Mouse (Mus musculus) left cerebral cortex, postnatal 10 days (tissue): ENCODE results near the gene Kcnk13. TPM values are rescaled to one million over a fixed set of nuclear protein-coding genes. Genes with fewer than 3 reads are reported as not detected.

Source experiments
- DNase-seq, 2 experiments: peaks; one replicate each; pipeline ENCODE4 v3.0.0; 2021 to 2022; ENCODE audit warnings: low spot score in 2 of 2, mixed read lengths in 1 of 2; ENCODE audit errors: extremely low spot score in 1 of 2
- intact Hi-C: fragments of 180-260 bp; cut with DNase I; formaldehyde crosslinking; loops from one replicate; pipeline ENCODE4 v1.15.1; 2025
- total RNA-seq, 2 experiments: library from RNA; stranded (reverse); gene quantifications; 2 replicates each; pipeline ENCODE4 v1.2.3; 2021

Gene Kcnk13
- total RNA-seq, 2 experiments from 2014 or later = 3.5 to 4.1 TPM

DNA sequence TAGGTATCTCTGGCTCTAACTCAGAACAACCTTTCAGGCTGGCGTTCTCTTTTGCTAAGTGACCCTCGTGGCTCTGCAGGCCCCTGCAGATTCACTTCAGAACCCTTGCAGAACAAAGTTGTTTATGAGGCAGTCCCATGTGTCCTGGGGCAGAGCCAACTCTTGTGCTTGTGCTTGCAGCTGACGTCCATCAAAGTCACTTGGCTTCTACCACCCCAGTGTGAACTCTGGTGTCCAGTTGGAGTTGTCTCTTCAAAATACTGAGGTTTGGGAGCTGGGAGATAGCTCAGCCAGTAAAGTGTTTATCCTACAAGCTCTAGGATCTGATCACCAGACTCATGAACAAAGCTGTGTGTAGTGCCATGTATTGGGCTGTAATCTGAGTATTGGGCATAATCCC, 37.6 kb downstream of the Kcnk13 start:
- intact Hi-C loops = no loop called here
- DNase-seq = no peak

GRCm38 (mm10) chr12:100002914-100003587, 38.8 kb downstream of the Kcnk13 start:
- peak; percentile 34 to 37 for DNase-seq
- intact Hi-C loops = no loop called here

- intact Hi-C loops = no loop called here
- DNase-seq = no peak
Measured at GRCm38 (mm10) chr12:100005285-100005684, 41.0 kb downstream of the Kcnk13 start.

GRCm38 (mm10) chr12:100006681-100007080, 42.4 kb downstream of the Kcnk13 start:
- intact Hi-C loops = no loop called here
- DNase-seq = no peak

- intact Hi-C loops = no loop called here
- DNase-seq = no peak
Measured at GRCm38 (mm10) chr12:100012839-100013238, 48.5 kb downstream of the Kcnk13 start.

GRCm38 (mm10) chr12:100015146-100015545, 50.8 kb downstream of the Kcnk13 start:
- intact Hi-C loops = no loop called here
- no peak for DNase-seq

DNA sequence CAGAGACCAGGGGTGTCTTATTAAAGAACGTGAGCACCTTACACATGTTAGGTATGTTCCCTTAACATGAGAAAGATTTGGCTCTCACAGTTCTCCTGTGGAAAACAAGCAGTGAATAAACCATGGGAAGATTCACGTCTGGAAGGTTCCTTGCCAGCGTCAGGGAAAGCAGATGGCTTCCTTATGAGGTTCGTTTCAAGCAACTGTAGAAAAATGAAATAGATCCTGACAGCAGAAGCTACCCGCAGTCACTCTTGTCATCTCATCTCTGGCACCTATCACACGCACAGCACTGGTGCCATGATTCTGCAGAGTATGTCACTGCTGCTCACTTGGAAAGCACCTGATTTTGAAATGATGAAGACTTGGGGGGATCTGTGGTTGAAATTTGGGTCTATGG, 53.4 kb downstream of the Kcnk13 start:
- DNase-seq = peak in 1 of 2 experiments; percentile 34
- intact Hi-C loops = no loop called here

DNA sequence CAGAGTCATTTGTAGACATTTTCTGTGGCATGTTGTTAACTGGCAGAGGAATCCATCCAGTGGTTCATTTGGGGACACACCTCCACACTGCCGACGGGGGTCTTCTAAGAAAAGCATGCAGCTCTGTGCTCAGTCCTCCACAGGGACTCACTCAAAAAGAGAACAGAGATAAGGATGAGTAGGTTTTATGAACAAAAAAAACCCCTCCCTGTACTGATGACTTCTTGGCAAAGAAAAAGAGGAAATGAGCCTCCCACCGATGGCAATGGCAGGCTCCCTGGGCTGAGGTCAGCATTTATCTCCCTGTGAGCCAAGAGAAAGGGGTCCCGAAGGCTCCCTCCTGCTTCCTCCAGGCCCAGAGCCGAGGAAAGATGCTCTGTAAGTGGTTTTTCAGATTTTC, 58.2 kb downstream of the Kcnk13 start:
- intact Hi-C loops = no loop called here
- no peak for DNase-seq

GRCm38 (mm10) chr12:100023821-100024365, 59.6 kb downstream of the Kcnk13 start:
- DNase-seq = no peak
- intact Hi-C loops = no loop called here

DNA sequence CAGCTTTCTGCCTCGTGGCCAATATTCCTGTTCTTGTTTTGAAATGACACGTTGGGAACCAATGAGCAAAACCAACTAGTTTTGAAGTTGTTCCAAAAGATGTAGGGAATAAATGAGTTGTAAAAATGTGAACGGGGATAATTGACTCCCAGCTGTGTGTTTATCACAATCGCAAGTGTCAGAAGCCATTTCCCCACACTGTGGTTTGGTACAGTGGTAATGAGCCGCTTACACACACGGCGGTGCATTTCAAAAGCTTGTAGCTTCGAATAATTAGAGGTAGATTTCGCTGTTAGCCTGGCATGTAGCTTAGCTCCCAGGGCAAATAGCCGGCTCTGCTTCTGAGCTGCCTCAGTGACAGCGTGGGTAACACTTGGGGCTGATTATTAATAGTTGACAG, 61.4 kb downstream of the Kcnk13 start:
- intact Hi-C loops = no loop called here

GRCm38 (mm10) chr12:100026715-100027245, 62.5 kb downstream of the Kcnk13 start:
- intact Hi-C loops = no loop called here
- DNase-seq = no peak

More for the DNA sequence above, 61.4 kb downstream of the Kcnk13 start:
- DNase-seq = no peak

DNA sequence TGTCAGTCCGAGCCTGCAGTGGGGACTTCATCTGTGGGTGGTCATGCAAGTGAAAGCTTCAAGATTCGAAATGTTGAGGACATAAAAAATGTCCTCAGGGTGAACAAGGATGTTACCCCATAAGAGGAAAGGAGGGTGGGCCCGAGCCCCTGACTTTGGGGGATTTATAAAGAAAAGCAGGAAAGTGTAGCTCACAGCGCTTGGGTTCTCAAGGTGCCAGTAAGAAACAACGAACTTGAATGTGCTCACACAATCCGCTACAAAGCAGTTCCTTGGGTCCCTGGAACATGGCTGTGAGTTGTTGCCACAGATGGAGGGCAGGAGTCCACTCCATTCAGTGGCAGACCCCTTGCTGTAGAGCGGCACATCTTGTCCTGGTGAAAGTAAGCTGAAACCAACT, 63.0 kb downstream of the Kcnk13 start:
- intact Hi-C loops = no loop called here
- DNase-seq = no peak

DNA sequence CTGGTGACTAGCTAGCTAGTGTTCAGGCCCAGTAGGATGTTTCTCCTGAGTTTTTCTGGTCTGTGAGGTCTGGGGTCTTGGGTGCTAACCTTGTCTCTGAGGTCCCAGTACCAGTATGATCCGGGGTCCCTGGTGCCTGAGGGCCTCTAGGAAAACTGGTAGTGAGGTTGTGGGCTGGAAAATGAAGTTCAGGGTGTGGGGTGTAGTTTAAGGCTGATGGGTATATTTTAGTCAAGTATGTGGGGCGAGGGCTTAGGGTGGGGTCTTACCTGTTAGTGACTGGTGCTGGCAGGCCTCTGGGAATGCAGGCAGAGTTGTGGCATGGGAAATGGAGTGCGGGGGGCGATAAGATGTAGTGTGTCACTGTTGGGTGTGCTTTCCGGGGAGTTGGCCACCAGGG, 67.4 kb downstream of the Kcnk13 start:
- no peak for DNase-seq
- intact Hi-C loops = no loop called here

GRCm38 (mm10) chr12:100032521-100032920, 68.2 kb downstream of the Kcnk13 start:
- intact Hi-C loops = no loop called here
- no peak for DNase-seq

DNA sequence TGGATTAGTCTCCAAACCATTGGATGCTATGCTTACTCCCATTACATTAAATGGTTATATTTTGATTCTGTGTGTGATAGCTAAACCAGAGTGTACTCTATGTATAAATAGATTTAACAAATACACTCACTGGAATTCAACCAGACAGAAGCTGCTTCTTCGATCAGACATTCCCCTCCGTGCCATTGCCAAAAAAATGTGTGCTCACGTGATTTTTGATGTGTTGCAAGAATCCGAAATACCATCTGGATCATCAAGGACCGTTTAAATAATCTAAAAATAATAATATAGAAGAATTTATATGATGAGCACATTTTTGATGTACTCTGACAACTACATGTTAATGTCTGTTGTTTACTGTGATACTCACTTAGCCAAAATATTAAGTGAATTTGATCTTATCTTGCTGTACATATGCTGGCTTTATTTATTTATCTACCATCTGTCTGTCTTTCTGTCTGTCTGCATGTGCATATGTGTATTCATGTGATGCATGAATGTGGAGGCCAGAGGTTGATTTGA, 74.5 kb downstream of the Kcnk13 start:
- intact Hi-C loops = no loop called here
- no peak for DNase-seq

DNA sequence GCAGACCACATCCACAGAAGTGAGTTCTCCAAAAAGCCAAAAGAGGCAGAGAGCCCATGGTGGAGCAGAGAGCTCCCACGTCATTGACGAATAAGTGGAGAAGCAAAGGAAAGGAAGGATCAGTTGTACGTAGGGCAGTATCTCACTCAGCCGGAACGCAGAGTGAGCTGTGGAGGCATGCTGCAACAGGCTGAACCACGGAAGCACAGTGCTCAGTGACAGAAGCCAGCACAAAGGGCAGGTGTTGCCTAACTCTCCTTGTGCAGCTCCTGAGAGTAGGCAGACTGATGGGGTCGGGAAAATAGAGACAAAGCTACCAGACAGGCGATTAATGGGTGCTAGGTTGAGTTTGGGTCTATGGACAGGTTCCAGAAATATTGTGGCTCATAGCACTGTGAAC, 77.8 kb downstream of the Kcnk13 start:
- DNase-seq = no peak
- intact Hi-C loops = no loop called here

- intact Hi-C loops = no loop called here
- no peak for DNase-seq
Measured at GRCm38 (mm10) chr12:100044704-100045103, 80.4 kb downstream of the Kcnk13 start.

DNA sequence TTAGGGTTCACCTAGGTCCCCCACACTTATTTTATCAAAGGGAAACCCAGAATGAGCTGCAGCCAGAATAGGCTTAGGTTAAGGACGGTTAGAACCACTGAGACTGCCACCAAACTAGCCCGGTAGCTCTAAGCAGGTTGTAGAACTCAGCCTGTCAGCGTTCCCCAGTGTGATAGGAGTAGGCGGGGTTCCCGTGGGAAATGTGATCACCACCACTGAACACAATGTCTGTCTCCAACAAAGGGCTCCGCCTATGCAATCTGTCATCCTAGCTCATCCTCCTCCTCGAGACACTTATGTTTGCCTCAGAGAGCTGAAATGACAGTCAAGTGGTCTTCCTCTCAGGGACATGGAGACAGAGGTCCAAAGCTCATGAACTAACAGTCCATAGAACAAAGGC, 86.3 kb downstream of the Kcnk13 start:
- no peak for DNase-seq
- intact Hi-C loops = no loop called here

DNA sequence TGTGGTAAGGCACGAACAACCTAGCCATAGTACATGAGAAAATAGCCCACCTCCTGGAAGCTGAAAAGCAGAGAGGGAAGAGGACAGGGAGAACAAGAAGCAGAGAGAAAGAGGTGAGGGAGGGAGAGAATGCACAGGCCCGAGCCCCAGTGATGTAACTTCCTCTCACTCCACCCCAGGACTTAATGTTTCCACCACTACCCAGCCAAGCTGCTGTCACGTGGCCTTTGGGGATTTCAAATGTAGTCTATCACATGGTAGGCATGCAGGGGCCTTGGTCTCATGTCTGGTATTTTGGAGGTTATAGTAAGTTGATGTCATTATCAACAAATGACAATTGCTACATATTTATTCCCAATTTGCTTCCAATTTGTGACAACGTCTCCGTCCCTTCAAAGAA, 89.3 kb downstream of the Kcnk13 start:
- intact Hi-C loops = no loop called here

DNA sequence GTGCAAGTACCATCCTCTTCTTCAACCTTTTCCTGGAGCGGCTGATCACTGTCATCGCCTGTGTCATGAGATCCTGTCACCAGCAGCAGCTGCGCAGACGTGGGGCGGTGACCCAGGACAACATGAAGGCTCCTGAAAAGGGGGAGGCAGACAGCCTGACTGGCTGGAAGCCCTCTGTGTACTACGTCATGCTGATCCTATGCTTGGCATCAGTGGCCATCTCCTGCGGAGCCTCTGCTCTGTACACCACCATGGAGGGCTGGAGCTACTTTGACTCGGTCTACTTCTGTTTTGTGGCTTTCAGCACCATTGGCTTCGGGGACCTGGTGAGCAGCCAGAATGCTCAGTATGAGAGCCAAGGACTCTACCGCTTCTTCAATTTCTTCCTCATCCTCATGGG, 96.8 kb downstream of the Kcnk13 start:
- DNase-seq = no peak
- intact Hi-C loops = no loop called here

More for the DNA sequence above, 89.3 kb downstream of the Kcnk13 start:
- no peak for DNase-seq
